Mouse (Mus musculus): Measurements from ENCODE around the gene Polr2b. TPM values are rescaled to one million over a fixed set of nuclear protein-coding genes. Genes with fewer than 3 reads are reported as not detected.

Polr2b gene
- 10 to 100 TPM; 31.5 to 31.8 TPM for total RNA-seq (2021)
- long read RNA-seq, experiment 1, full-length matches to known transcripts, result 55 of 72 reads
- long read RNA-seq, experiment 1, partial matches to known transcripts, result 1 of 72 reads
- long read RNA-seq, experiment 1, other reads (novel, unspliced or antisense), result 16 of 72 reads
- long read RNA-seq, experiment 2, full-length matches to known transcripts, result 55 of 70 reads
- long read RNA-seq, experiment 2, partial matches to known transcripts, result 1 of 70 reads
- long read RNA-seq, experiment 2, other reads (novel, unspliced or antisense), result 14 of 70 reads

DNA sequence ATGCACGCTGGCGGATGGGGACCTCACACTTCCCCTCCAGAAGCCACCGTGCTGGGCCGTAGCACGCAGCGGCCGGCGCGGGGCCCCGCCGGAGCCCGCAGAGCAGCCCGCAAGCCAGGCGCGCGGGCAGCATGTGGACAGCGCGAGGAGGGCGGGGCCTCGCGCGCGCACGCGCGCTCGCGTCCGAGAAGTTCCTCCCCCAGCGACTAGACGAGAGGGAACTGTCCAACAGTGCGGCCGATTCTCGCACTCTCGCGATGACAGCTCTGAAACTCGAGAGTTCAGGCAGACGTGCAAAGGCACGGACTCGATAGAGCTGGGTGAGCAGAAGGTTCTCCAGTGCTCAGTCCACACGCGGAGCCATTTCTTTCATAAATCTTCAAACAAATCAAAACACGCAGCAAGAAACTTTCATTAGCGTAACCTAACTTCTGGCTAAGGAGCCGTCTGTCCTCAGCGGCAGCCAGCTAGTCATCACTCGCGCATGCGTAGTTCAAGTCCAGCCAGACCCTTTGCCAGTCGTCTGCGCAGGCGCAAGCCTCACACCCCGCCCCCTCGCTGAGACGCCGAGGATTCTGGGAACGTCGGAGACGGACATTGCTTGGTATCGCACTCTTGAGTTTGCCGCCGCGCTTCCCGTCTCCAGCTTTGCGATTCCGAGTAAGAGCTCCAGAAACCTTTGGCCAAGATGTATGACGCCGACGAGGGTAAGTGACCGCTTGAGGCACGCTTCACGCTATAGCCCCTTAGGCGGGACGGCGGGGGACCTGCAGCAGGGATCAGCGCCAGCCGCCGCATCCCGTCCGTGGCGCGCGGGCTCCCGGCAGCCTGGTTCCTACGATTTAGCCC, at the start of gene Polr2b, which contains the start of gene Noa1:
Polr2b (plus strand) TSS at position 224 of the 849 bp plus-strand sequence.
Noa1 (minus strand) TSS at position 161 of the 849 bp plus-strand sequence.
- intact Hi-C loops (cut with DNase I), result loop anchor here (5.0 kb wide), 1 partner anchor 97 kb away; the partner anchor contains the start of gene Igfbp7
- peak; percentile 99 for DNase-seq

DNA sequence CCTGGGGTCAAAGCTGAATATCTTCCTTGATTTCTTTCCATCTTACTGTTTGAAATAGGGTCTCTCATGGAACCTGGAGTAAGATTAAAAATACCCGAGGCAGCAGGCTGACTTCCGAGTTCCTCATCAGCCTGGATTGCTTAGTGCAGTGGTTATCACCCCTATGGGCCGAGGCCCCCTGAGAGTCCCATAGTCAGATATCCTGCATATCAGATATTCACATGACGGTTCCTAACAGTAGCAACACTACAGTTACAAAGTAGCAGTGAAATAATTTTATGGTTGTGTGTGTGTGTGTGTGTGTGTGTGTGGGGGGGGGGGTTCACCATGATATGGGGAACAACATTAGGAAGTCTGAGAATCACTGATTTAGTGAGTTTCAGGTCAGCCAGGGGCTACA, 48.8 kb upstream of the Polr2b start:
- no peak for DNase-seq
- intact Hi-C loops (cut with DNase I), result no loop called here

DNA sequence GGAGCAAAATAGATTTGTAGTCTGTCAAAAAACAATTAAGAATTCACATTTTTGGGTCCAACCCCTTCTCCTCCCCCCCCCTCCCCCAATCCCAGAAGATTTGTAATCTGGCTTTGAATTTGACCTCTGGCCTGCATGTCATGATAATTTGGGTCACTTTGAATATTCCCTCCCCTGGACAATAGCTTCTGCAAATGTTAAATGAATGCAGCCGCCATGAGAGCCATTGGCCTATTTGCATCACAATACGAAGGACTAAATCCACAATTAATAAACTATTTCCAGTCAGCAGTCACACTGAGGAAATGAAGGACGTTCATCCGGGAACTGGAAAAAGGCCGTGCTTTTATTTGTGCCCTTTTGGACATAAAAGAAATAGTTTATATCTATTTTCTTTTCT, 47.8 kb upstream of the Polr2b start:
- intact Hi-C loops (cut with DNase I), result no loop called here

DNA sequence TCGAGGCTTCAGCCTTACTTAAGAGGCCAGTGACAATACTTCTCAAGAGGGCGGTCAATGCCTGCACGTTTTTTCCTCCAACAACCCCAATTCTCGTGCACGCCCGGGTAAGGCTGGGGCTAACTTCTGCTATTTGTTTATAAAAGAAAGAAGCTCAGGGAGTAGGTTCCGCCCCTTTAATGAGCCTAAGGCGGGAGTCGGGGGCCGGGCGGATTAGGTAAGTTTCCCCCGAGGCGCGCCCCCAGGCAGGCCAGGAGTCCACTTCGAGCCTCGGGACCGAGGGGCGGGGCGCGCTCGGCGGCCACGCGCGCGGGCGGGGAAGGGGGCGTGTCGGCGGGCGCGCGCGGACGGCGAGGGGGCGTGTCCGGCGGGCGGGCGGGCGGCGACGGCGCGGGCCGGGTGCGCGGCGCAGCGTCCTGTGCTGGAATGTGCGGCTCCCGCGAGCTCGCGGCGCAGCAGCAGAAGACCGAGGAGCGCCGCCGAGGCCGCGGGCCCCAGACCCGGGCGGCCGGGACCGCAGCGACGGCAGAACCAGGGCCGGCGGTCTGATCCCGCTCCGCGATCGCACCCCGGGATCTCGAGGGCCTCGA, 44.8 kb upstream of the Polr2b start, which contains the start of gene Rest:
Rest (plus strand) TSS at position 411 of the 590 bp plus-strand sequence.
- peak; percentile 86 to 90 for DNase-seq
- intact Hi-C loops (cut with DNase I), result no loop called here

More for the DNA sequence above, 47.8 kb upstream of the Polr2b start:
- DNase-seq, result no peak

DNA sequence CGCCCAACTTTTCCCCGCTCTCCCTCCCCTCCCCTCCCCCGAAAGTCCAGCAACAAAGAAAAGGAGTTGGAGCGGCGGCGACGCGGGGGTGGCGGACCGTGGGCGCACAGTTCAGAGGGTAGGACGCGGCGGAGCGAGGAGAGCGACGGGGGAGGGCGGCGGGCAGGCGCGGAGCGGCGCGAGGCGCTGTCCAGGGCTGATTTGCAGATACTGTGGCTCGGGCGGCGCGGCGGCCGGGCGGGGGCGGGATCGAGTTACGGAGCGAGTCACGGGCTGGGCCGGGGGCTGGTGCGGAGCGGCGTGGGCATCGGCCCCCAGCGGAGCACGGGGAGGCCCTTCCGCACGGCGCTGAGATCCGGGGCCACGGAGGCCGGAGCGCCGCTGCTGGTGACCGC, 44.3 kb upstream of the Polr2b start:
- DNase-seq, result peak; percentile 77 to 79
- intact Hi-C loops (cut with DNase I), result no loop called here

DNA sequence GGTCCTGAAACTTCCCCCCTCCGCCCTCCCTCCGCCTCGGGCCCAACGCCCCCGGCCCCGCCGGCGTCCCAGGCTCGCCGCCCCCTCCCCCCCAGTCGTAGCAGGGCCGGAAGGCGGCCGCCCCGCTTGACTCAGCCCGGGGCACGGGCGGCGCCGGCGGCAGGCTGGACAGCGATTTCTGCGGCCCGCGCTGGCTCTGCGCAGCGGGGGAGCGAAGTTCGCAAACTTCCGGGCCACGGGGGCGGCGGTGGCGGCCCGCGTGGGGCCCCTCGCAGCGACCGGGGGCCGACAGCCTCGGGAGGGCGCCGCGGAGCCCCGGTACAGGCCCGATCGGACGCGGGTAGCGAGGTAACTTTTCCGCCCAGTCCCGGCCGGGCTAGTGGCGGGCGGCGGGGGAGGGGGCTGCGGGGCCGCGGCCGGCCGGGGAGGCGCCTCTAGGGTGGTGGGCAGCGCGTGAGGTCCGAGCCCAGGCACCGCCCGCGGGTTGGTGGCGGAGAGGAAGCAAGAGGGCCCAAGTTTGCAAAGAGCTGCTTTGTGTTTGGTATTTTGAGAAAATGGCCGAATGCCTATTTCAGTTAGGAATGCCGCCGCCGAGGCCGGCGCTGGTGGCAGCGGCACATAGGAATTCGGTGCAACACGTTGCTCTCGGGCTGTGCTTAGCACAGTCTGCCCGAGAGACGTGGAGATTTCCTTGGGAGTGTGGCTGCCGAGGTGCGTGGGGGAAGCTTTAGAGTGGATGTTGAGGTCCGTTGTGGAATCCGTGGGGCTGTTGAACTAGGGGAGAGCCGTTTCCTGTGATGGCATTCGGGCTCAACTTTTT, 43.7 kb upstream of the Polr2b start:
- intact Hi-C loops (cut with DNase I), result no loop called here
- peak; percentile 69 to 74 for DNase-seq

DNA sequence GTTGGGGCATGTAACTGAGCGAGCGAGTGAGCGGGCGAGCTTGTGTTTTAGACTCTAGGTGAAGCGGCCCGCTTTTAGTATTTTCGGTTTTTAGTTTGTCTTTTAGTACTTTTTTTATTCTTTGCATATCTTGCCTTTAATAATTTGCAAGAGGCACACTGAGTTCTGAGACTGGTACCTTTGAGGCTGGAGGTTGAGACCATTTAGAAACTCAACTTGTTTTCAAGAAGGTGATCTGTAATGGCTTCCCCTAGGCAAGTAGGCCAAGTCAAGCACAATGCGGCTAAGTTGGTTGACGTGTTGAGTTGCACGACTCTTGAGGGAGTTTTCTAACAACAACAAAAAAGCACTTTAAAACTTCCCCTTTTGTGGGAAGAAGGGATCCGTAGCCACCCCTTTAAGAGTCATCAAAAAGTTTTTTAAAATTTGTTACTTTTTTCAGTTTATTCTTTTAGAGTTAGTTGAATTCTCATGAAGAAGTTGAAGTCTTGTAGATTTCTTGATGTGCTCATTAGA, 43.0 kb upstream of the Polr2b start:
- intact Hi-C loops (cut with DNase I), result no loop called here
- no peak for DNase-seq

DNA sequence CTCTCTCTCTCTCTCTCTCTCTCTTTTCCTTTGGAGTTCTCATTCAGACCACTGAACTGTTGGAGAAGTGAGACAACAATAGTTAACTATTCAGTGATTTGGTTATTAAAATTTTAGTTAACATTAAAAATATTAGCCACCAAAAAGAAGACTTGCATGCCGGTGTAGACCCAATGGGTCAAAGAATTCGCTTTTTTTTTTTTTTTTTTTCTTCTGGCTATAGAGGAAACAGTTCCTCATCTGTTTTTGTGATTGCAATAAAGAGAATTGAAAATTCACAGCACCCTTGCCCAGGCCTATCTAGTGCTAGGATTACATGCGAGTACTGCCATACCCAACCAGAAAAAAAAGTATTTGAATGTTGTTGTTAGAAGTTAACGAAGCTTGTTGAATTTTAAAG, 42.5 kb upstream of the Polr2b start:
- DNase-seq, result no peak
- intact Hi-C loops (cut with DNase I), result no loop called here

DNA sequence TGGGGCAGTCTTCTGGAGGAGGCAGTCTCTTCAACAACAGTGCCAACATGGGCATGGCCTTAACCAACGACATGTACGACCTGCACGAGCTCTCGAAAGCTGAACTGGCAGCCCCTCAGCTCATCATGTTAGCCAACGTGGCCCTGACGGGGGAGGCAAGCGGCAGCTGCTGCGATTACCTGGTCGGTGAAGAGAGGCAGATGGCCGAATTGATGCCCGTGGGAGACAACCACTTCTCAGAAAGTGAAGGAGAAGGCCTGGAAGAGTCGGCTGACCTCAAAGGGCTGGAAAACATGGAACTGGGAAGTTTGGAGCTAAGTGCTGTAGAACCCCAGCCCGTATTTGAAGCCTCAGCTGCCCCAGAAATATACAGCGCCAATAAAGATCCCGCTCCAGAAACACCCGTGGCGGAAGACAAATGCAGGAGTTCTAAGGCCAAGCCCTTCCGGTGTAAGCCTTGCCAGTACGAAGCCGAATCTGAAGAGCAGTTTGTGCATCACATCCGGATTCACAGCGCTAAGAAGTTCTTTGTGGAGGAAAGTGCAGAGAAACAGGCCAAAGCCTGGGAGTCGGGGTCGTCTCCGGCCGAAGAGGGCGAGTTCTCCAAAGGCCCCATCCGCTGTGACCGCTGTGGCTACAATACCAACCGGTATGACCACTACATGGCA, 41.9 kb upstream of the Polr2b start:
- intact Hi-C loops (cut with DNase I), result no loop called here
- no peak for DNase-seq

DNA sequence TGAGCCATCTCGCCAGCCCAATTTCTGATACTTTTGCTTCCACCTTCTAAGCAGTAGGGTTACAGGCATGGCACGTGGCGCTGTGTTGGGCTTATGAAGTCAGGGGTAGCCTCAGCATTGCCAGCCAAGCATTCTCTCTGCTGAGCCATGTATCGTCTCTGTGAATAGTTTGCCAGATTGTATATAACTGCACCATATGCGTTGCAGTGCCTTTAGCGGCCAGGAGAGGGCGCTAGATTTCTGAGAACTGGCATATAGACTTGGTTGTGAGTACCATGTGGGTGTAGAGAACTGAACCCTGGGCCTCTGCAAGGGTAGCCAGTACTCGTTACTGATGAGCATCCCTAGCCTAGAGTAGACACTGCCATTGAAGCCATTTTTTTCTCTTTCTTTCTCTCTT, 40.5 kb upstream of the Polr2b start:
- intact Hi-C loops (cut with DNase I), result no loop called here
- DNase-seq, result no peak

DNA sequence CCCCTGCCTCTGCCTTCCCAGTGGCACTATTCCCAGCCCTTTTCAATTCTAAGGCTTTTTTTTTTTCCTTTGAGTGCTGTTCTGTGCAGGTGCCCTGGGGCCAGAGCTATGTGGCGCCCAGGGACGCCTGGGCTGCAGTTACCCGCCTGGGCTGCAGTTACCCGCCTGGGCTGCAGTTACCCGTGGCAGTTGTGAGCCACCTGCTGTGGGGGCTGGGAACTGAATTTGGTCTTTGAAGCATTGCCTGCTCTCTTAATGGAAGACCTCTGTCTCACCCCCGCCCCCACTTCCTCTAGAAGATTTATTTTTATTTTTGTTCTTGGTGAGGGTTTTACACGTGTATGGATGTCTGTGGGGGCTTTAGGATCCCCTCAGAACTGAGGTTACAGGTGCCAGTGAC, 36.8 kb upstream of the Polr2b start:
- DNase-seq, result no peak
- intact Hi-C loops (cut with DNase I), result no loop called here

DNA sequence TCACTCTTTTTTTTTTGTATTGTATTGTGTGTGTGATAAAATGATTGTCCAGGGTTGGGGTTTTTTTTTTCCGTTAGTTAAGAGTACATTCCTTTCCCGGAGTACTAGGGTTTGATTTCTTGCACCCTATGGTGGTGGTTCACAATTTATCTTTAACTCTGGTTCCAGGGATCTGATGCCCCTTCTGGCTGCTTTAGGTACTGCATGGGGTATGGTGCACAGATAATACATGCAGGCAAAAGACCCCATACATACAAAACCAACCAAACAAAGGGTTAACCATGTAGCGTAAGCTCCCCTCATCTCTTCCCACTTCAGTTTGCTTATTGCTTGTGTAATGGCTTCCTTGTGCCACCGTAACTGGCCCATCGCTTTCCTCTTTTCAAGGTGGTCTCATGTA, 34.0 kb upstream of the Polr2b start:
- DNase-seq, result peak; percentile 25 to 49
- intact Hi-C loops (cut with DNase I), result no loop called here

DNA sequence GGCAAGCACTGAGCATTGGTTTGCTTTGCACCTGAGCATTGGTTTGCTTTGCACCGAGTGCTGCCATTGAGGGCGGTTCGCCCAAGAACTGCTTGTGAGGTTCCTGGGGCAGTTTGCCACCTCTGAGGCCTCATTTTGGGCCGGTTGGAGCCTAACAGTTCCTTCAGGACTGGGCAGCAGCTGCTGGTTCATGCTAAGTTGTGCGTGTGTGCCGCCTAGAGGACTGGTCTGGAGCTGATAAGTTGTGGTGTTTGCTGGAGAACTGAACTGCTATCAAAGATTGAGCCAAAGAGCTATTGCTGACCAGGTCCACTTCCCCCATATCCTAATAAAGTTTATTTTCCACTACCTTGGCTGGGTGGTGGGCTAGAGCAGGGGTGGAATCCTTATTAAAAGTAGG, 32.7 kb upstream of the Polr2b start:
- intact Hi-C loops (cut with DNase I), result no loop called here
- DNase-seq, result no peak

DNA sequence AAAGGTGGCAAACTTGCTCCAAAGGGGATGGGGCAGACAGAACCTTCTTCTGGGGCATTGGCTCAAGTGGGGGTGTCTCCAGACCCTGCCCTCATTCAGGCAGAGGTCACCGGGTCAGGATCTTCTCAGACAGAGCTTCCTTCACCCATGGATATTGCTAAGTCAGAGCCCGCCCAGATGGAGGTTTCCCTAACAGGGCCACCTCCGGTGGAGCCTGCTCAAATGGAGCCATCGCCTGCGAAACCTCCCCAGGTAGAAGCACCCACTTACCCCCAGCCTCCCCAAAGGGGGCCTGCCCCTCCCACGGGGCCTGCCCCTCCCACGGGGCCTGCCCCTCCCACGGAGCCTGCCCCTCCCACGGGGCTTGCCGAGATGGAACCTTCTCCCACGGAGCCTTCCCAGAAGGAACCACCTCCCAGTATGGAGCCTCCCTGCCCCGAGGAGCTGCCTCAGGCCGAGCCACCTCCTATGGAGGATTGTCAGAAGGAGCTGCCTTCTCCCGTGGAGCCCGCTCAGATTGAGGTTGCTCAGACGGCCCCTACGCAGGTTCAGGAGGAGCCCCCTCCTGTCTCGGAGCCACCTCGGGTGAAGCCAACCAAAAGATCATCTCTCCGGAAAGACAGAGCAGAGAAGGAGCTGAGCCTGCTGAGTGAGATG, 28.3 kb upstream of the Polr2b start:
- intact Hi-C loops (cut with DNase I), result no loop called here
- DNase-seq, result no peak

DNA sequence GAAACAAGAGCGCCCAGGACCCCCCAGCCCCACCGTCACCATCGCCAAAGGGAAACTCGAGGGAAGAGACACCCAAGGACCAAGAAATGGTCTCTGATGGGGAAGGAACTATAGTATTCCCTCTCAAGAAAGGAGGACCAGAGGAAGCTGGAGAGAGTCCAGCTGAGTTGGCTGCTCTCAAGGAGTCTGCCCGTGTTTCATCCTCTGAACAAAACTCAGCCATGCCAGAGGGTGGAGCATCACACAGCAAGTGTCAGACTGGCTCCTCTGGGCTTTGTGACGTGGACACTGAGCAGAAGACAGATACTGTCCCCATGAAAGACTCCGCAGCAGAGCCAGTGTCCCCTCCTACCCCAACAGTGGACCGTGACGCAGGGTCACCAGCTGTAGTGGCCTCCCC, 27.7 kb upstream of the Polr2b start:
- intact Hi-C loops (cut with DNase I), result no loop called here
- DNase-seq, result no peak

DNA sequence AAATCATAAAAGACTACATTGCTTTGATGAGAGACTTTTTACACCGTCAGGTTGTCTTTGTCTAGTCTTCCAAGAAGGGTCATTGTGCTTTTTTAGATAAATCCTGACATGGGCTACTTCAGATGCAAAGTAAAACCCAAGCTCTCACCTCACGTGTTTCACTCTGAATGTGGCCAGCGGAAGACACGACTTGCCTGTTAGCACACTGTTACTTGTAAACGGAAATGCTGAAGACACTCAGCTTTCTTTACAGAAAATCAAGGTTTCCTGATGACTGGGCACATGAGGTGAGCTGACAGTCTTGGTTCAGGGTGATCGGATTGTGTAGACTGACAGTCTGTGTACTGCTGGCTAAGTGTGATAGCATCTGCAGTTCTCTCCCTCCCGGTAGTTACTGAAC, 24.3 kb upstream of the Polr2b start:
- no peak for DNase-seq
- intact Hi-C loops (cut with DNase I), result no loop called here

DNA sequence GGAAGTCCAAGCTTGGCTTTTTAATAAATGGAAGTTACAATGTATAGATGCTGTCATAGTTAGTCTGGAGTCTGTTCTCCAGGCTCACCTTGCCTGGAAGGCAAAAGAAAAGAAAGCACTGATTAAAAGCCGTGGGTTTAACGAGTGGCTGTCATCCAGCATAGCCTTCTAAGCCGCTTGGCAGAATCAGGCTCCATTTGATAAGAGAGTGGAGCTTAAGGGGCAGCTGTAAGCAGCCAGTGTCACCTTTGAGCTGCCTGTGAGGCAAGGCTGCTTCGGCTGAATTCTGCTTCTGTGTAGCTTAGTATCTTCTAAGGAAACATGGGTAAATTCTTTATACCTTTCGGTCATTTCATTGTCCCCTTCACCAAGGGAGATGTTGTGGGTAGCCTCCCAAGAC, 23.0 kb upstream of the Polr2b start:
- intact Hi-C loops (cut with DNase I), result no loop called here
- DNase-seq, result no peak

DNA sequence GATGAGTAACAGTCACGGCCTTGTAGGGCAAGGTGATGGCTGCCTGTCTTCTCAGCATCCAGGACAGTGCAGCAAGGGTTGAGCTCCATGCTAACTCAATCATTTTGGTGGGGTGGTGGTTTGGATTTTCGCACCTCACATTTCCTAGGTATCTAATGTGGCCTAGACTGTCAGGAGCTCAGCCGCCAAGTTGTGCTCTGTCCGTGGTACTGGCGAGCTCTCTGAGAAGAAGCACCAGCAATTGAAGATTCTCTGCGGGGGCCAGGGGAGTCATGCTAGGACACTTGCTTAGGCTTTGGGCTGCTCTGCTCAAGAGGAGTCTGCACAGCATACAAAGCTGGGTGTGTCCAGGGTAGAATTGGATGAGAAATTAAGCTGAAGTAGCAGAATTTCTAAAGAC, 22.0 kb upstream of the Polr2b start:
- intact Hi-C loops (cut with DNase I), result no loop called here
- DNase-seq, result no peak

DNA sequence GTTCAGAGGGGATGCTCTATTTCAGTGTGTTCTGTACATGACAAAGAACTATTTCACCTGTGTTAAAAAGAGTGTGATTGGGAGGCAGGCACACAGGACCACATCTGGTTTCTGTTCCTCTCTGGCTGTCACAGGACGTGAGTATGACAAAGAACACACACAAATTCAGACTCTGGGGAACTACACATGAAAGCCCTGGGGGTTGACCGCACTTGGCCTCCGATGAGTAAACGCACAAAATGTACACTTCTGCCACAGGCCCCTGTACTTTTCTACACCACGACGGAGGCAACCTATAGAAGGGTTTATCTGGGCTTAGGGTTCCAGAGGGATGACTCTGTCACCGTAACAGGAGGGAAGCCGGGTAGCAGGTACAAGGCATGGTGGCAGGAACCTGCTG, 20.3 kb upstream of the Polr2b start:
- no peak for DNase-seq
- intact Hi-C loops (cut with DNase I), result no loop called here
